Mouse (Mus musculus) CH12.LX (cell line): ENCODE measurements around the gene Ccdc83. TPM values are rescaled to one million over a fixed set of nuclear protein-coding genes. Genes with fewer than 3 reads are reported as not detected.

Experiments used
- DNase-seq: peaks from one replicate; pipeline ENCODE4 v3.0.0-alpha.2; 2013; ENCODE audit errors: extremely low read depth
- H3K27ac ChIP-seq: 2 replicates; pipeline ENCODE4 v1.5.1; 2012; ENCODE audit warnings: low read depth, mild to moderate bottlenecking, control low read depth, moderate library complexity; ENCODE audit not compliant: insufficient read depth
- H3K27me3 ChIP-seq: replicated peaks from 2 replicates; pipeline ENCODE3; 2012; ENCODE audit warnings: inconsistent platforms
- H3K36me3 ChIP-seq, 2 experiments: replicated peaks in 1 of 2; 2 replicates each; pipeline versions ENCODE3 to v1.6.1; 2012; ENCODE audit warnings: inconsistent platforms in 1 of 2, low read length in 1 of 2, mild to moderate bottlenecking in 1 of 2, mixed read lengths in 1 of 2, moderate library complexity in 1 of 2; ENCODE audit not compliant: control insufficient read depth in 1 of 2, insufficient read depth in 1 of 2
- H3K4me1 ChIP-seq, 2 experiments: 2 replicates each; pipeline ENCODE4 v1.6.1; 2012; ENCODE audit warnings: inconsistent platforms in 1 of 2, moderate library complexity in 1 of 2; ENCODE audit not compliant: insufficient read depth in 2 of 2, control insufficient read depth in 1 of 2
- H3K4me2 ChIP-seq: 2 replicates; pipeline ENCODE4 v1.6.1; 2012; ENCODE audit warnings: low read depth, mild to moderate bottlenecking, control low read depth; ENCODE audit not compliant: poor library complexity, insufficient read depth, severe bottlenecking
- H3K4me3 ChIP-seq, 3 experiments: fragments of 150-350 bp in 1 of 3; sonication (generic) in 1 of 3; replicated peaks in 1 of 3; 2 replicates each; pipeline versions ENCODE3 to v1.5.1; 2011 to 2012; ENCODE audit warnings: low read depth in 2 of 3, low read length in 2 of 3, mild to moderate bottlenecking in 2 of 3, moderate library complexity in 2 of 3, control low read depth in 1 of 3, improper control_type of control experiment in 1 of 3, inconsistent platforms in 1 of 3, mixed read lengths in 1 of 3; ENCODE audit not compliant: poor library complexity in 1 of 3
- H3K79me2 ChIP-seq: replicated peaks from 2 replicates; pipeline ENCODE4 v1.6.1; 2012; ENCODE audit warnings: mild to moderate bottlenecking, moderate library complexity; ENCODE audit not compliant: control insufficient read depth, poor library complexity, insufficient read depth, severe bottlenecking; ENCODE audit errors: extremely low read depth
- H3K9ac ChIP-seq: 2 replicates; pipeline ENCODE4 v1.6.1; 2012; ENCODE audit warnings: low read depth, mild to moderate bottlenecking, control low read depth, moderate library complexity; ENCODE audit not compliant: insufficient read depth
- H3K9me3 ChIP-seq: replicated peaks from 2 replicates; pipeline ENCODE3; 2012; ENCODE audit warnings: low read length, inconsistent platforms, mixed read lengths
- BHLHE40 ChIP-seq: IDR thresholded peaks from 2 replicates; pipeline ENCODE4 v1.6.1; 2011; ENCODE audit warnings: mild to moderate bottlenecking, low read depth, low read length, improper control_type of control experiment
- ELF1 ChIP-seq: IDR thresholded peaks from 2 replicates; pipeline ENCODE4 v1.6.1; 2014; ENCODE audit warnings: low read depth, mild to moderate bottlenecking, inconsistent platforms, low read length, improper control_type of control experiment
- ETS1 ChIP-seq: conservative IDR thresholded peaks from 2 replicates; pipeline ENCODE4 v1.6.1; 2012; ENCODE audit warnings: low read depth, mild to moderate bottlenecking, inconsistent platforms, low read length, improper control_type of control experiment, moderate library complexity
- GABPA ChIP-seq: IDR thresholded peaks from 2 replicates; pipeline ENCODE4 v1.6.1; 2012; ENCODE audit warnings: low read depth, low read length, improper control_type of control experiment, inconsistent platforms; ENCODE audit not compliant: insufficient replicate concordance
- JUND ChIP-seq: conservative IDR thresholded peaks from 2 replicates; pipeline ENCODE4 v1.6.1; 2011; ENCODE audit warnings: low read depth, low read length, improper control_type of control experiment
- MYC ChIP-seq: IDR thresholded peaks from 2 replicates; pipeline ENCODE4 v1.6.1; 2011; ENCODE audit warnings: low read depth, mild to moderate bottlenecking, improper control_type of control experiment, low read length
- PAX5 ChIP-seq: IDR thresholded peaks from 2 replicates; pipeline ENCODE4 v1.6.1; 2012; ENCODE audit warnings: low read length, inconsistent platforms, mixed read lengths
- POLR2AphosphoS2 ChIP-seq: IDR thresholded peaks from 2 replicates; pipeline ENCODE4 v1.6.1; 2011; ENCODE audit warnings: low read depth, low read length, improper control_type of control experiment
- RAD21 ChIP-seq: IDR thresholded peaks from 2 replicates; pipeline ENCODE4 v1.6.1; 2011; ENCODE audit warnings: low read depth, mild to moderate bottlenecking, low read length, improper control_type of control experiment, moderate library complexity
- TBP ChIP-seq: conservative IDR thresholded peaks from 2 replicates; pipeline ENCODE4 v1.6.1; 2011; ENCODE audit warnings: low read depth, low read length, improper control_type of control experiment
- UBTF ChIP-seq: IDR thresholded peaks from 2 replicates; pipeline ENCODE4 v1.6.1; 2012; ENCODE audit warnings: low read depth, mild to moderate bottlenecking, inconsistent platforms, low read length, improper control_type of control experiment, moderate library complexity
- ZKSCAN1 ChIP-seq: IDR thresholded peaks from 2 replicates; pipeline ENCODE4 v1.6.1; 2012; ENCODE audit warnings: low read depth, inconsistent platforms, low read length, improper control_type of control experiment, borderline replicate concordance
- dilution Hi-C: fragments of 300-500 bp; cut with MboI; formaldehyde crosslinking; loops from 2 replicates; pipeline ENCODE4 v1.14.3; 2020; ENCODE audit warnings: low sequenced_read_pairs; ENCODE audit not compliant: extremely low pct_unique_long_range_greater_than_20kb, extremely low pct_ligation_motif_present
- in situ Hi-C: fragments of 300-500 bp; cut with MboI; formaldehyde crosslinking; loops from 3 replicates; pipeline ENCODE4 v1.14.3; 2019; ENCODE audit warnings: low sequenced_read_pairs, low pct_ligation_motif_present, low pct_unique_long_range_greater_than_20kb, mixed read lengths
- polyA plus RNA-seq: library from polyadenylated mRNA; unstranded; fragments of >175 nt; gene quantifications from 2 replicates; pipeline ENCODE4 v1.2.1, GENCODE M21; 2012; ENCODE audit warnings: low read depth; ENCODE audit not compliant: insufficient read length
- total RNA-seq, 2 experiments: library from RNA; depleted of rRNA; stranded (reverse); fragments of 300-350 nt in 1 of 2; fragments of >200 nt in 1 of 2; gene quantifications; 2 replicates each; pipeline ENCODE4 v1.2.3; 2012 to 2014

Ccdc83 gene
- total and polyA plus RNA-seq, 3 experiments, result not detected

DNA sequence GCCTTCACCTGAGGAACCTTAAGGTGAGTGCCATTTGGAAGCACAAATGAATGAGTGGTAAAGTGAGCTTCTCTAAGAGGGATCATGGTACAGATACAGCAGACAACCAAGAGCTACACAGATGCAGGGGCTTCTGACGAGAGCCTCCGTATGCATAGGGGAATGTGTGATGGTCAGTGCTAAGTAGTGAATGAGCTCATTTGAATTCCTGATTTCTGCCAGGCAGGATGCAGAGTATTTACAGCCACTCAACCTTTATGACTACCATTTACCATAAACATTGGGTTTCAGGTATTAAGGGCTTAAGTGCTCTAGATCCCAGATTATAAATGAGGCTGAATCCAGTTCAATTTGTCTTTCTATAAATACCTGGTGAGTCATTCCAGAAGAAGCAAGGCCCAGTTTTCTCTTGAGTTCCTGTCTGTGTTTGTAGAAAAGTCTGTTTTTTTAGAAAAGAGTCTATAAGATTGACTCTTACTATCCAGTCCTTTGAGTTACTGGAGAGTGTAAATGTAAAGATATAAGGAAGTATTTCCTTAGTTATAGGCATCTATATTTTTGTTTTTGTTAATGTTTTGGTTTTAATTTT is 63.6 kb downstream of the Ccdc83 start:
- Histone ChIP-seq H3K9ac (no peak overlapping the region), H3K27me3 (no peaks in the 10 kb centered on the region), H3K27ac (no peak overlapping the region), H3K4me3 (no peak overlapping the region), H3K36me3 (peaks cover 20 to 70% of the 10 kb centered on the region in 2 experiments), H3K79me2 (0 out of 2 replicates have a peak, but pooled peaks cover 2% of the 10 kb centered on the region), H3K4me2 (no peak overlapping the region), H3K4me1 (peaks cover 3 to 9% of the 10 kb centered on the region in 2 experiments; a peak in 3 of 4 replicates), H3K9me3 (no peaks in the 10 kb centered on the region)
- dilution Hi-C loops, result no loop called here
- in situ Hi-C loops, result no loop called here
- TF ChIP-seq ELF1 (no peak), JUND (peak; percentile 67)
- no peak for DNase-seq

GRCm38 (mm10) chr7:90200251-90200650 is 65.3 kb downstream of the Ccdc83 start:
- H3K4me2 ChIP-seq, result no peak overlapping the region
- H3K9ac ChIP-seq, result no peak overlapping the region
- no peaks in the 10 kb centered on the region for H3K27me3 ChIP-seq
- H3K4me1 ChIP-seq, result peaks cover 3 to 9% of the 10 kb centered on the region in 2 experiments; a peak in 3 of 4 replicates
- peaks cover 28 to 69% of the 10 kb centered on the region in 2 experiments for H3K36me3 ChIP-seq
- in situ Hi-C loops, result no loop called here
- no peak for DNase-seq
- H3K79me2 ChIP-seq, result 0 out of 2 replicates have a peak, but pooled peaks cover 2% of the 10 kb centered on the region
- H3K4me3 ChIP-seq, result no peak overlapping the region
- dilution Hi-C loops, result no loop called here
- no peak overlapping the region for H3K27ac ChIP-seq
- no peak for TF ChIP-seq GABPA
- TF ChIP-seq POLR2AphosphoS2, result no peak
- TF ChIP-seq TBP, result no peak
- TF ChIP-seq PAX5, result no peak
- no peak for TF ChIP-seq BHLHE40
- TF ChIP-seq RAD21, result no peak
- TF ChIP-seq MYC, result no peak
- H3K9me3 ChIP-seq, result no peaks in the 10 kb centered on the region

DNA sequence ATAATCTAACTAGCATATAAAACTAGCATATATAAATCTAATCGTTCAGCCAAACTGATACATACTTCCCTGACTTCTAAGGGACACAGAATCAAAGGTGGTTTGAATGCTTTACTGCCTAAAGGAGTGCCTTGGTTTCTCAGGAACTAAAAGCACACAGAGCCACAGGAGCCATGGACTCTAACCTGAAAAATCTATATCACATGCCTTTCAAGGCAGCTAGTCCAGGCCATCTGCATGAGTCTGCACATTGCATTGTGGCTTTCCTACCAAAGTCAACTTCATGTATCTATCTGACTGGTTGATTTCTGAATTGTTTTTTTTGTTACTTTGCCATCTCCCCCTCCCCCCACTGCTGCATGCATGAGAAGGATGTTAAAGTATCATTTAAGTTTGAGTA is 84.9 kb downstream of the Ccdc83 start:
- peaks cover 0 to 11% of the 10 kb centered on the region in 2 experiments; a peak in 2 of 4 replicates for H3K4me1 ChIP-seq
- H3K9ac ChIP-seq, result no peak overlapping the region
- no peak for DNase-seq
- no peak overlapping the region for H3K4me3 ChIP-seq
- no peak for TF ChIP-seq UBTF
- TF ChIP-seq ETS1, result no peak
- TF ChIP-seq RAD21, result no peak
- no peak for TF ChIP-seq ZKSCAN1
- in situ Hi-C loops (no loop called here), dilution Hi-C loops (no loop called here)
- H3K9me3 ChIP-seq, result no peaks in the 10 kb centered on the region
- peaks cover 23 to 59% of the 10 kb centered on the region in 2 experiments for H3K36me3 ChIP-seq
- no peak overlapping the region for H3K4me2 ChIP-seq
- H3K27ac ChIP-seq, result no peak overlapping the region
- H3K79me2 ChIP-seq, result 0 out of 2 replicates have a peak, but pooled peaks cover 3% of the 10 kb centered on the region
- H3K27me3 ChIP-seq, result no peaks in the 10 kb centered on the region
